16 mouse cellular contexts compared by ENCODE assay signal in genomic region chr7:64229911-64230310, GRCm38 (mm10). TPM values are rescaled to one million over a fixed set of nuclear protein-coding genes. Genes with fewer than 3 reads are reported as not detected.
DNase-seq lines count a peak whose midpoint lies in the region.
"Had no signal": no experiment of that assay in that cellular context is flagged by ENCODE, and none has a peak within 500 bp of the region (broad histone marks: within the 10 kb centered on the region; RNA-seq: fewer than 3 reads in every experiment).

No protein-coding gene starts in this region.

- no peak overlapping the region for H3K27ac ChIP-seq in heart, embryonic 10.5 days
- H3K27ac ChIP-seq: embryonic facial prominence, embryonic 13.5 days; forebrain, embryonic 10.5 days; forebrain, embryonic 12.5 days had no signal

- H3K4me3 ChIP-seq in heart, embryonic 10.5 days: no peak overlapping the region
- H3K4me3 ChIP-seq: embryonic facial prominence, embryonic 13.5 days; forebrain, embryonic 10.5 days; forebrain, embryonic 12.5 days had no signal

- 77% methylated on average over 8 of the region's 8 CpGs for WGBS in heart, embryonic 10.5 days

- H3K27me3 ChIP-seq in heart, embryonic 10.5 days (ENCODE audit: insufficient read depth, poor library complexity, severe bottlenecking): no peaks in the 10 kb centered on the region
- H3K27me3 ChIP-seq: embryonic facial prominence, embryonic 13.5 days; forebrain, embryonic 12.5 days had no signal

- no peaks in the 10 kb centered on the region for H3K9me3 ChIP-seq in heart, embryonic 10.5 days
- H3K9me3 ChIP-seq: embryonic facial prominence, embryonic 13.5 days; forebrain, embryonic 10.5 days; forebrain, embryonic 12.5 days had no signal

- DNase-seq in heart, adult 11 months: peak; percentile 80
- no peak for DNase-seq in heart, embryonic 10.5 days (ENCODE audit: low spot score)
- DNase-seq in fat pad, adult 2 months (ENCODE audit: extremely low read depth, low read depth, low spot score): peak; percentile 89
- DNase-seq in gonadal fat pad, adult 2 months (ENCODE audit: low read depth): peak; percentile 83
- no peak for DNase-seq in cerebellum, postnatal 25 days
- DNase-seq: adrenal gland, adult 2 months; adrenal gland, postnatal 10 days; adrenal gland, postnatal 25 days; cerebellum, adult 11 months; cerebellum, adult 18-20 months; cerebellum, adult 8-10 months; cerebellum, adult 9-11 months; cerebellum, postnatal 14 days had no signal

- H3K36me3 ChIP-seq in heart, embryonic 10.5 days: no peaks in the 10 kb centered on the region
- H3K36me3 ChIP-seq: embryonic facial prominence, embryonic 13.5 days; forebrain, embryonic 10.5 days; forebrain, embryonic 12.5 days had no signal

- no peaks in the 10 kb centered on the region for H3K4me1 ChIP-seq in heart, embryonic 10.5 days
- H3K4me1 ChIP-seq: embryonic facial prominence, embryonic 13.5 days; forebrain, embryonic 12.5 days had no signal

RNA-seq across cellular contexts. Expression of gene Mtmr10, which starts 57.5 kb away (rescaled TPM):
- polyA plus RNA-seq in heart, embryonic 10.5 days (2016; fragmentation: Nextera tagmentation; extraction: Ambion mirVana): 7.0 and 7.2 TPM in 2 replicates
- polyA plus RNA-seq in gonadal fat pad, adult 2 months (2012; rRNA removed): 9.1 and 10.4 TPM in 2 replicates

Comparison
In these comparisons a context has a peak if more than half of its experiments do, and no peak if none do; other contexts are left out.
1. DNase-seq: peak in heart, adult 11 months (single experiment), fat pad, adult 2 months (single experiment) and gonadal fat pad, adult 2 months (single experiment); none in heart, embryonic 10.5 days (single experiment) and cerebellum, postnatal 25 days (0 of 2).